Mouse (Mus musculus): Measurements from ENCODE around the gene Mmp13. TPM values are rescaled to one million over a fixed set of nuclear protein-coding genes. Genes with fewer than 3 reads are reported as not detected.

Mmp13 gene
- polyA plus RNA-seq, 1 experiment = 0.05 TPM

- Histone ChIP-seq H3K4me3 (no peak overlapping the region), H3K4me2 (ENCODE audit: low read depth) (no peak overlapping the region), H3K36me3 (ENCODE audit: control insufficient read depth, insufficient read depth) (no peaks in the 10 kb centered on the region), H3ac (ENCODE audit: control insufficient read depth, insufficient read length) (no peak overlapping the region), H3K79me2 (ENCODE audit: control insufficient read depth, insufficient read depth) (no peaks in the 10 kb centered on the region), H3K27me3 (ENCODE audit: control insufficient read depth, insufficient read depth, insufficient read length) (no peaks in the 10 kb centered on the region)
- no peak for TF ChIP-seq E2F4 (IDR thresholded peaks at IDR 0.05; ENCODE audit: insufficient read depth)
- TF ChIP-seq USF1 (IDR thresholded peaks at IDR 0.05; ENCODE audit: low read depth) = no peak
- TF ChIP-seq TCF3 (IDR thresholded peaks at IDR 0.05; ENCODE audit: insufficient read length, low read depth) = no peak
- no peak for TF ChIP-seq SRF (IDR thresholded peaks at IDR 0.05; ENCODE audit: control insufficient read depth, insufficient read length, low read depth)
- TF ChIP-seq POLR2A (IDR thresholded peaks at IDR 0.05; ENCODE audit: insufficient read length, low read depth) = no peak
- no peak for TF ChIP-seq TCF12 (IDR thresholded peaks at IDR 0.05; ENCODE audit: insufficient read depth, poor library complexity, severe bottlenecking)
- no peak for TF ChIP-seq CEBPB (IDR thresholded peaks at IDR 0.05; ENCODE audit: insufficient read depth, poor library complexity, severe bottlenecking)
- no peak for TF ChIP-seq REST (IDR thresholded peaks at IDR 0.05; ENCODE audit: insufficient read depth, insufficient read length)
These were observed 19.8 kb downstream of the Mmp13 start for GRCm38 (mm10) chr9:7292132-7292531.

- Histone ChIP-seq H3K36me3 (ENCODE audit: control insufficient read depth, insufficient read depth) (no peaks in the 10 kb centered on the region), H3K4me3 (no peak overlapping the region), H3K4me2 (ENCODE audit: low read depth) (no peak overlapping the region), H3K79me2 (ENCODE audit: control insufficient read depth, insufficient read depth) (no peaks in the 10 kb centered on the region), H3ac (ENCODE audit: control insufficient read depth, insufficient read length) (no peak overlapping the region), H3K27me3 (ENCODE audit: control insufficient read depth, insufficient read depth, insufficient read length) (no peaks in the 10 kb centered on the region)
- no peak for TF ChIP-seq TCF3 (IDR thresholded peaks at IDR 0.05; ENCODE audit: insufficient read length, low read depth)
- TF ChIP-seq POLR2AphosphoS2 (IDR thresholded peaks at IDR 0.05; ENCODE audit: insufficient read length, low read depth) = no peak
- no peak for TF ChIP-seq POLR2A (IDR thresholded peaks at IDR 0.05; ENCODE audit: insufficient read length, low read depth)
- TF ChIP-seq MYOD1 (IDR thresholded peaks at IDR 0.05; ENCODE audit: control insufficient read depth in 1 of 3, insufficient read length in 2 of 3, low read depth in 2 of 3) = no peak
- no peak for TF ChIP-seq TCF12 (IDR thresholded peaks at IDR 0.05; ENCODE audit: insufficient read depth, poor library complexity, severe bottlenecking)
- TF ChIP-seq SRF (IDR thresholded peaks at IDR 0.05; ENCODE audit: control insufficient read depth, insufficient read length, low read depth) = no peak
- no peak for TF ChIP-seq CEBPB (IDR thresholded peaks at IDR 0.05; ENCODE audit: insufficient read depth, poor library complexity, severe bottlenecking)
- no peak for TF ChIP-seq USF1 (IDR thresholded peaks at IDR 0.05; ENCODE audit: low read depth)
- TF ChIP-seq MAX (IDR thresholded peaks at IDR 0.05; ENCODE audit: low read depth) = no peak
- TF ChIP-seq MYOG (IDR thresholded peaks at IDR 0.05; ENCODE audit: control insufficient read depth in 1 of 3, insufficient read depth in 1 of 3, insufficient read length in 2 of 3, low read depth in 2 of 3) = no peak
- TF ChIP-seq E2F4 (IDR thresholded peaks at IDR 0.05; ENCODE audit: insufficient read depth) = no peak
These were observed 59.5 kb downstream of the Mmp13 start for GRCm38 (mm10) chr9:7331847-7332246.

Other genes starting within 250 kb of the Mmp13 start
- gene Dync2h1, start 88.1 kb upstream of the Mmp13 start, polyA plus RNA-seq (2012; fragmentation: generic; extraction: Trizol) = 1.1 TPM
- gene Dcun1d5, start 88.0 kb upstream of the Mmp13 start, polyA plus RNA-seq (2012; fragmentation: generic; extraction: Trizol) = 48.9 TPM
- gene Mmp12, start 71.9 kb downstream of the Mmp13 start, polyA plus RNA-seq (2012; fragmentation: generic; extraction: Trizol) = not detected
- not detected for gene Mmp1b, start 115.5 kb downstream of the Mmp13 start, polyA plus RNA-seq (2012; fragmentation: generic; extraction: Trizol)
- 0.04 TPM for gene Mmp3, start 173.3 kb downstream of the Mmp13 start, polyA plus RNA-seq (2012; fragmentation: generic; extraction: Trizol)
- gene Mmp10, start 229.8 kb downstream of the Mmp13 start, polyA plus RNA-seq (2012; fragmentation: generic; extraction: Trizol) = 0.05 TPM